Mouse (Mus musculus) lung, embryonic 14.5 days (tissue): Measurements from ENCODE around the gene Cdk9. TPM values are rescaled to one million over a fixed set of nuclear protein-coding genes. Genes with fewer than 3 reads are reported as not detected.

Experiments
- ATAC-seq: fragments of 200-750 bp; cut with Nextera tagmentation; 2 replicates; pipeline ENCODE4 v1.8.0; 2017; ENCODE audit warnings: mild to moderate bottlenecking, moderate TSS enrichment, moderate library complexity; ENCODE audit not compliant: insufficient read depth
- DNase-seq: peaks from one replicate; pipeline ENCODE4 v3.0.0-alpha.2; 2015
- H3K27ac ChIP-seq: fragments of 300-500 bp; sonication (generic); 2 replicates; pipeline ENCODE4 v1.5.1; 2014; ENCODE audit warnings: low read depth, mild to moderate bottlenecking, moderate library complexity
- H3K27me3 ChIP-seq: fragments of 300-500 bp; sonication (generic); 2 replicates; pipeline ENCODE4 v1.6.1; 2014; ENCODE audit warnings: low read length, control low read depth; ENCODE audit not compliant: insufficient read depth
- H3K36me3 ChIP-seq: fragments of 300-500 bp; sonication (generic); 2 replicates; pipeline ENCODE4 v1.6.1; 2014; ENCODE audit warnings: control low read depth; ENCODE audit not compliant: insufficient read depth
- H3K4me1 ChIP-seq: fragments of 300-500 bp; sonication (generic); 2 replicates; pipeline ENCODE4 v1.6.1; 2014; ENCODE audit warnings: antibody characterized with exemption, control low read depth; ENCODE audit not compliant: insufficient read depth
- H3K4me2 ChIP-seq: fragments of 300-500 bp; sonication (generic); 2 replicates; pipeline ENCODE4 v1.6.1; 2014; ENCODE audit warnings: mild to moderate bottlenecking
- H3K4me3 ChIP-seq: fragments of 300-500 bp; sonication (generic); 2 replicates; pipeline ENCODE4 v1.5.1; 2014; ENCODE audit warnings: low read depth, low read length
- H3K9ac ChIP-seq: fragments of 300-500 bp; sonication (generic); 2 replicates; pipeline ENCODE4 v1.6.1; 2014
- H3K9me3 ChIP-seq: fragments of 300-500 bp; sonication (generic); 2 replicates; pipeline ENCODE4 v1.6.1; 2016; ENCODE audit warnings: low read depth, low read length, control low read depth
- CTCF ChIP-seq: IDR thresholded peaks from 2 replicates; pipeline ENCODE4 v1.5.1; 2016; ENCODE audit warnings: antibody characterized with exemption, low read depth
- WGBS: fragments of 180-500 bp; shearing (Covaris S2); extraction: QIAGEN DNeasy Blood & Tissue Kit; methylation state at CpG from one replicate; pipeline ENCODE4 v1.1.7; 2014; 5-methylcytosine and 5-hydroxymethylcytosine counted together
- polyA plus RNA-seq: library from polyadenylated mRNA; unstranded; fragments of >200 nt; fragmentation: Nextera tagmentation; extraction: Ambion mirVana; gene quantifications from 2 replicates; pipeline ENCODE4 v1.2.1, GENCODE M21; 2014

Gene Cdk9
- polyA plus RNA-seq, 1 experiment from 2014 or later, result 81.7 TPM

GRCm38 (mm10) chr2:32714987-32715425 is 2.1 kb upstream of the Cdk9 start:
- DNase-seq (peak; percentile 40), ATAC-seq (no peak)
- H3K27me3 ChIP-seq, result no peaks in the 10 kb centered on the region
- peaks cover 15% of the 10 kb centered on the region for H3K36me3 ChIP-seq
- H3K9ac ChIP-seq, result peak overlapping the region; percentile 23
- no peak overlapping the region for H3K4me3 ChIP-seq
- 0 out of 2 replicates have a peak, but pooled peaks cover 6% of the 10 kb centered on the region for H3K4me1 ChIP-seq
- H3K9me3 ChIP-seq, result no peaks in the 10 kb centered on the region
- no peak for TF ChIP-seq CTCF
- H3K4me2 ChIP-seq, result no peak overlapping the region
- WGBS, result 50% methylated on average over 4 of the region's 4 CpGs
- peak overlapping the region; percentile 63 for H3K27ac ChIP-seq

- Histone ChIP-seq H3K27ac (peak overlapping the region; percentile 96; the same call in 1 of the 2 replicates), H3K4me1 (0 out of 2 replicates have a peak, but pooled peaks cover 6% of the 10 kb centered on the region), H3K4me3 (no peak overlapping the region), H3K9ac (peak overlapping the region; percentile 74; the same call in 1 of the 2 replicates), H3K27me3 (no peaks in the 10 kb centered on the region), H3K36me3 (peaks cover 22% of the 10 kb centered on the region), H3K4me2 (peak overlapping the region; percentile 89; the same call in 1 of the 2 replicates), H3K9me3 (no peaks in the 10 kb centered on the region)
- no peak for TF ChIP-seq CTCF
- ATAC-seq (no peak), DNase-seq (no peak)
- 44% methylated on average over 11 of the region's 11 CpGs for WGBS
Observed at GRCm38 (mm10) chr2:32714117-32714986, 1.5 kb upstream of the Cdk9 start.

- no peak for TF ChIP-seq CTCF
Observed at GRCm38 (mm10) chr2:32712586-32712933, 316 bp downstream of the Cdk9 start.

GRCm38 (mm10) chr2:32712108-32712551 is 746 bp downstream of the Cdk9 start:
- TF ChIP-seq CTCF, result no peak
- peak overlapping the region; percentile 96 for H3K27ac ChIP-seq
- WGBS, result under 1% methylated on average over 41 of the region's 41 CpGs
- no peaks in the 10 kb centered on the region for H3K27me3 ChIP-seq
- peak; percentile 56 for ATAC-seq
- H3K36me3 ChIP-seq, result peaks cover 44% of the 10 kb centered on the region
- no peaks in the 10 kb centered on the region for H3K9me3 ChIP-seq
- peak; percentile 69 for DNase-seq
- H3K4me3 ChIP-seq, result peak overlapping the region; percentile 88
- H3K9ac ChIP-seq, result peak overlapping the region; percentile 74
- peak overlapping the region; percentile 89 for H3K4me2 ChIP-seq
- 0 out of 2 replicates have a peak, but pooled peaks cover 6% of the 10 kb centered on the region for H3K4me1 ChIP-seq

More at GRCm38 (mm10) chr2:32712586-32712933, 316 bp downstream of the Cdk9 start:
- H3K27ac ChIP-seq, result peak overlapping the region; percentile 96
- no peaks in the 10 kb centered on the region for H3K27me3 ChIP-seq
- peak overlapping the region; percentile 88 for H3K4me3 ChIP-seq
- WGBS, result under 1% methylated on average over 41 of the region's 44 CpGs
- peak; percentile 97 for DNase-seq
- peaks cover 40% of the 10 kb centered on the region for H3K36me3 ChIP-seq
- no peaks in the 10 kb centered on the region for H3K9me3 ChIP-seq
- peak overlapping the region; percentile 74 for H3K9ac ChIP-seq
- H3K4me1 ChIP-seq, result 0 out of 2 replicates have a peak, but pooled peaks cover 6% of the 10 kb centered on the region
- peak overlapping the region; percentile 89 for H3K4me2 ChIP-seq
- peak; percentile 92 for ATAC-seq

- Histone ChIP-seq H3K4me3 (peak overlapping the region; percentile 88), H3K4me2 (peak overlapping the region; percentile 89), H3K27ac (peak overlapping the region; percentile 96; the same call in 1 of the 2 replicates), H3K9ac (peak overlapping the region; percentile 74), H3K36me3 (peaks cover 50% of the 10 kb centered on the region), H3K4me1 (0 out of 2 replicates have a peak, but pooled peaks cover 6% of the 10 kb centered on the region), H3K9me3 (no peaks in the 10 kb centered on the region), H3K27me3 (no peaks in the 10 kb centered on the region)
- DNase-seq (no peak), ATAC-seq (no peak)
- WGBS, result 24% methylated on average over 9 of the region's 9 CpGs
- TF ChIP-seq CTCF, result peak; percentile 20; the same call in 1 of the 2 replicates
Observed at GRCm38 (mm10) chr2:32711301-32712056, 1.4 kb downstream of the Cdk9 start.

- no peak for ATAC-seq
- 86% methylated on average over 5 of the region's 5 CpGs for WGBS
- H3K36me3 ChIP-seq, result peaks cover 61% of the 10 kb centered on the region
- H3K9ac ChIP-seq, result no peak overlapping the region
- no peak for DNase-seq
- H3K27me3 ChIP-seq, result no peaks in the 10 kb centered on the region
- TF ChIP-seq CTCF, result no peak
- H3K4me1 ChIP-seq, result 0 out of 2 replicates have a peak, but pooled peaks cover 6% of the 10 kb centered on the region
- H3K27ac ChIP-seq, result no peak overlapping the region
- H3K9me3 ChIP-seq, result no peaks in the 10 kb centered on the region
- H3K4me3 ChIP-seq, result no peak overlapping the region
- H3K4me2 ChIP-seq, result no peak overlapping the region
Observed at GRCm38 (mm10) chr2:32710425-32710824, 2.5 kb downstream of the Cdk9 start.
